ENCODE assay signal across 8 mouse cellular contexts in the genomic region with DNA sequence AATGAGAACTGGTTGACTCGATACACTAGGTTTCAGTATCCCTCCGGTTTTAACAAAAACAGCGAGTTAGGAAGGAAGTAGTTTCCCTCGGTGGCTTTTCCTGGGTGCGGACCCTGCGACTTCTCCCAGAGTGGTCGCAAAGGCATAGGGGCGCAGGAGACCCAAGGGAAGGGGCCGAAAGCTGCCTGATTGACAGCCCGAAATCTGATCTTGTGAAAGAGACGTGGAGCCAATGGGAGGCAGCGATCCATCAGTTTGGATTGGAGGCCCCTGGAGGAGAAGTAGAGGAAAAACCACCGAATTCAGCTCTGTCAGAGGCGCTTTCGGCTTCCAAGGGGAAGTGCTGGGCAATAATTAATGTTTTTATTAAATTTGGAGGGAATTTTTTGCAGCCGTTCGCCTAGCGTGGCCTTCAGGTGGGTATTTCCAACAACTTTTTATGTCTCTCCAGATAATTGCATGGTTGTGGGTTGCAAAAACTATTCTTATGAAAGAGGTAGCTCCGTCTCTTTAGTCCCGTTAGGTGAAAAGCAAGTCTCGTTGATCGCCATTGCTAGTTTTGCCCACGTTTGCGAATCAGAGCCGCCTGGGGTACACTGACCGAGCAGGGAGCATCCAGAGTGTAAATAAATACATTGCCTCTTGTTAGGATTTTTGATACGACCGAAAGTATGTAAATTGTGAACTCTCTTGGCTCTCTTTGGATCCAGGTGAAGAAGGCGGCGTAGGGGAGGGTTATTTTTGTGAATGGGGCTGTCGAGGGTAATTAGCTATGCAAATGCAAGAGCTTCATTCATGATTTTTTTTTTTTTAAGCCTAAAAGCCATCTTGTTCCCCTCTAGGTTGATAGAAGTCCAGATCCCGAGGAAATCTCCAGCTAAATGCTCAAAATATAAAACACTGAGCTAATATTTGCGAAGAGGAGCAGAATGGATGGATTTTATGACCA. TPM values are rescaled to one million over a fixed set of nuclear protein-coding genes. Genes with fewer than 3 reads are reported as not detected.
DNase-seq lines count a peak whose midpoint lies in the region; ATAC-seq and TF ChIP-seq lines count a peak whose summit lies in the region.

No protein-coding gene starts in this region.

- peak overlapping the region; percentile 62 for H3K4me3 ChIP-seq in forebrain, postnatal 0 days (ENCODE audit: low read depth, low read length)
- peak overlapping the region; percentile 57 for H3K4me3 ChIP-seq in lung, embryonic 14.5 days (ENCODE audit: low read depth, low read length)
- peak overlapping the region; percentile 67 for H3K4me3 ChIP-seq in neural tube, embryonic 15.5 days (replicated peaks)

- H3K9ac ChIP-seq in forebrain, postnatal 0 days: peak overlapping the region; percentile 56
- peak overlapping the region; percentile 65 for H3K9ac ChIP-seq in lung, embryonic 14.5 days
- H3K9ac ChIP-seq in neural tube, embryonic 15.5 days (replicated peaks): peak overlapping the region; percentile 62

- H3K27ac ChIP-seq in forebrain, postnatal 0 days (ENCODE audit: low read depth, low read length): peak overlapping the region; percentile 58
- peak overlapping the region; percentile 98 for H3K27ac ChIP-seq in lung, embryonic 14.5 days (ENCODE audit: low read depth)
- peak overlapping the region; percentile 82 for H3K27ac ChIP-seq in neural tube, embryonic 15.5 days (replicated peaks)

- peak; percentile 85 for DNase-seq in MN1 (ENCODE audit: low spot score)
- DNase-seq in cerebellum, adult 11-12 months: peak; percentile 75
- peak; percentile 83 for DNase-seq in forebrain, postnatal 0 days
- peak; percentile 60 for DNase-seq in heart, postnatal 25 days (ENCODE audit: low spot score)
- peak; percentile 74 to 83 for DNase-seq in layer of hippocampus, adult 18-20 months (ENCODE audit: low spot score in 2 of 2)
- peak; percentile 92 for DNase-seq in lung, embryonic 14.5 days
- DNase-seq in thymus, postnatal 36 days: peak; percentile 24 to 28

- no peaks in the 10 kb centered on the region for H3K27me3 ChIP-seq in forebrain, postnatal 0 days (ENCODE audit: insufficient read depth, low read length)
- no peaks in the 10 kb centered on the region for H3K27me3 ChIP-seq in lung, embryonic 14.5 days (ENCODE audit: insufficient read depth, low read length)
- no peaks in the 10 kb centered on the region for H3K27me3 ChIP-seq in neural tube, embryonic 15.5 days (replicated peaks)

- peak overlapping the region; percentile 88 for H3K4me2 ChIP-seq in forebrain, postnatal 0 days (ENCODE audit: low read depth)
- H3K4me2 ChIP-seq in lung, embryonic 14.5 days: peak overlapping the region; percentile 93
- H3K4me2 ChIP-seq in neural tube, embryonic 15.5 days: peak overlapping the region; percentile 100

- H3K36me3 ChIP-seq in forebrain, postnatal 0 days (ENCODE audit: insufficient read depth): no peaks in the 10 kb centered on the region
- H3K36me3 ChIP-seq in lung, embryonic 14.5 days (ENCODE audit: insufficient read depth): no peaks in the 10 kb centered on the region
- no peaks in the 10 kb centered on the region for H3K36me3 ChIP-seq in neural tube, embryonic 15.5 days

- H3K9me3 ChIP-seq in forebrain, postnatal 0 days (ENCODE audit: low read length): no peaks in the 10 kb centered on the region
- no peaks in the 10 kb centered on the region for H3K9me3 ChIP-seq in lung, embryonic 14.5 days (ENCODE audit: low read depth, low read length)
- H3K9me3 ChIP-seq in neural tube, embryonic 15.5 days (replicated peaks): no peaks in the 10 kb centered on the region

- under 1% methylated on average over 33 of the region's 33 CpGs for WGBS in forebrain, postnatal 0 days
- under 1% methylated on average over 33 of the region's 33 CpGs for WGBS in lung, embryonic 14.5 days
- under 1% methylated on average over 33 of the region's 33 CpGs for WGBS in neural tube, embryonic 15.5 days

- peak; percentile 62 for ATAC-seq in forebrain, postnatal 0 days
- ATAC-seq in lung, embryonic 14.5 days (ENCODE audit: insufficient read depth): peak; percentile 50
- peak; percentile 45 for ATAC-seq in neural tube, embryonic 15.5 days (ENCODE audit: low FRiP score)

- intact Hi-C loops in heart, postnatal 25 days (cut with DNase I): no loop called here

- TF ChIP-seq CTCF in forebrain, postnatal 0 days (IDR thresholded peaks at IDR 0.05; ENCODE audit: low read depth): peak; percentile 64
- TF ChIP-seq CTCF in lung, embryonic 14.5 days (IDR thresholded peaks at IDR 0.05; ENCODE audit: low read depth): peak; percentile 47; the same call in 1 of the 2 replicates

- 0 out of 2 replicates have a peak, but pooled peaks cover 4% of the 10 kb centered on the region for H3K4me1 ChIP-seq in forebrain, postnatal 0 days (ENCODE audit: insufficient read depth)
- 0 out of 2 replicates have a peak, but pooled peaks cover 2% of the 10 kb centered on the region for H3K4me1 ChIP-seq in lung, embryonic 14.5 days (ENCODE audit: insufficient read depth)
- peaks cover 27% of the 10 kb centered on the region for H3K4me1 ChIP-seq in neural tube, embryonic 15.5 days

RNA-seq across cellular contexts. Expression of a gene that starts 1.1 kb away (rescaled TPM):
- total RNA-seq in forebrain, postnatal 0 days (2014; rRNA removed): 27.9 and 29.3 TPM in 2 replicates
- 48.6 and 60.7 TPM in 2 replicates for polyA plus RNA-seq in forebrain, postnatal 0 days (2015; fragmentation: Nextera tagmentation; extraction: Ambion mirVana)
- 10 to 100 TPM in 1 of 2 experiments, 1 to 10 TPM in 1; 9.6 to 10.6 TPM for total RNA-seq in heart, postnatal 25 days (2021)
- total RNA-seq in layer of hippocampus, adult 18-20 months (2021): 100 to 1,000 TPM; 101 to 113 TPM
- polyA plus RNA-seq in lung, embryonic 14.5 days (2014; fragmentation: Nextera tagmentation; extraction: Ambion mirVana): 33.9 and 39.0 TPM in 2 replicates
- 22.7 and 28.7 TPM in 2 replicates for polyA plus RNA-seq in neural tube, embryonic 15.5 days (2015; fragmentation: Nextera tagmentation; extraction: Ambion mirVana)

Comparison
In these comparisons a context has a peak if more than half of its experiments do, and no peak if none do; other contexts are left out.
1. Peak in every context shown above with its lines: DNase-seq, ATAC-seq, H3K4me3 ChIP-seq and H3K27ac ChIP-seq.
2. DNase-seq: peak in every context shown above with its lines; median percentile 92 in lung, embryonic 14.5 days; 85 in MN1; 83 in forebrain, postnatal 0 days; 78 in layer of hippocampus, adult 18-20 months; 75 in cerebellum, adult 11-12 months; 60 in heart, postnatal 25 days; 26 in thymus, postnatal 36 days.